1 mouse cellular context compared by ENCODE assay signal in the genomic region with DNA sequence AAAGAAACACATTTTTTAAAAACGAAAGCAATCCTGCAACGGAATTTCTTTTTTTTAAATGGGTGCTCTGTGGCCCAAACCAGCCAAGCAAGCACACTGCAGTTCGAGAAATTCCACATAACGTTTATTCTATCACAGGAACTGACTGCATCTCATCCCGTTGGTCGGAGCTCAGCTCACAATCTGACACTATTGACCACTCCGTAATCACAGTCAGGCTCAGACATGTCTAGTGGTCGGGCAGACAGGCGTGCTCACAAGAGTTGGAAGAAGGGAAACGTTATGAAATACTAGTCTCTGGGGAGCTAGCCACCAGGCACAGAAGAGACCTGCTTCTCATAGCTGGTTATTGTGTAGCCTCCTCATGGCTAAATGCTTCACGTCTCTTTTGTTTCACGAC.
TF ChIP-seq lines count a peak whose summit lies in the region.

No protein-coding gene starts in this region.

TF ChIP-seq in CH12.LX, 34 proteins besides CTCF, POLR2A, EP300 and RAD21 (continued from another document):
- TF ChIP-seq NRF1 (IDR thresholded peaks at IDR 0.05; ENCODE audit: low read depth, low read length), result no peak
- TF ChIP-seq TCF12 (IDR thresholded peaks at IDR 0.05; ENCODE audit: low read depth, low read length), result no peak
- TF ChIP-seq UBTF (IDR thresholded peaks at IDR 0.05; ENCODE audit: low read depth, low read length), result no peak
- TF ChIP-seq USF1 (IDR thresholded peaks at IDR 0.05; ENCODE audit: low read depth, low read length), result no peak
- peak; percentile 48; the same call in 1 of the 2 replicates for TF ChIP-seq IRF4 (IDR thresholded peaks at IDR 0.05; ENCODE audit: low read depth, low read length)
- TF ChIP-seq JUND (conservative IDR thresholded peaks at IDR 0.05; ENCODE audit: low read depth, low read length), result no peak
- no peak for TF ChIP-seq NELFE (IDR thresholded peaks at IDR 0.05; ENCODE audit: low read depth, low read length)
- TF ChIP-seq ZNF384 (IDR thresholded peaks at IDR 0.05; ENCODE audit: low read depth, low read length), result no peak
- no peak for TF ChIP-seq MAZ (IDR thresholded peaks at IDR 0.05; ENCODE audit: low read depth, low read length)
- TF ChIP-seq MEF2A (IDR thresholded peaks at IDR 0.05; ENCODE audit: borderline replicate concordance, low read depth, low read length), result no peak
- no peak for TF ChIP-seq ELF1 (IDR thresholded peaks at IDR 0.05; ENCODE audit: low read depth, low read length)
- no peak for TF ChIP-seq TBP (conservative IDR thresholded peaks at IDR 0.05; ENCODE audit: low read depth, low read length)
- TF ChIP-seq ZMIZ1 (IDR thresholded peaks at IDR 0.05; ENCODE audit: low read depth, low read length), result no peak
- no peak for TF ChIP-seq E2F4 (IDR thresholded peaks at IDR 0.05; ENCODE audit: insufficient replicate concordance, low read depth, low read length)
- TF ChIP-seq ZKSCAN1 (IDR thresholded peaks at IDR 0.05; ENCODE audit: borderline replicate concordance, low read depth, low read length), result no peak
- TF ChIP-seq JUN (IDR thresholded peaks at IDR 0.05; ENCODE audit: insufficient read depth, low read depth, low read length), result no peak
- TF ChIP-seq PAX5 (IDR thresholded peaks at IDR 0.05; ENCODE audit: low read length), result no peak
- no peak for TF ChIP-seq RCOR1 (conservative IDR thresholded peaks at IDR 0.05; ENCODE audit: low read depth, low read length)
- no peak for TF ChIP-seq USF2 (conservative IDR thresholded peaks at IDR 0.05; ENCODE audit: low read depth, low read length)
- 0 out of 2 replicates have a peak, but pooled peaks have one; percentile 86 for TF ChIP-seq CHD1 (IDR thresholded peaks at IDR 0.05; ENCODE audit: low read depth, low read length)
- TF ChIP-seq SIN3A (IDR thresholded peaks at IDR 0.05; ENCODE audit: low read length), result no peak
- no peak for TF ChIP-seq KAT2A (IDR thresholded peaks at IDR 0.05; ENCODE audit: insufficient replicate concordance, low read length)
- no peak for TF ChIP-seq MXI1 (IDR thresholded peaks at IDR 0.05; ENCODE audit: low read depth, low read length)
- TF ChIP-seq GABPA (IDR thresholded peaks at IDR 0.05; ENCODE audit: insufficient replicate concordance, low read depth, low read length), result no peak
- no peak for TF ChIP-seq CHD2 (IDR thresholded peaks at IDR 0.05; ENCODE audit: low read length)
- peak; percentile 77 for TF ChIP-seq BHLHE40 (IDR thresholded peaks at IDR 0.05; ENCODE audit: low read depth, low read length)
- no peak for TF ChIP-seq MAFK (IDR thresholded peaks at IDR 0.05; ENCODE audit: insufficient replicate concordance, low read length)
- TF ChIP-seq SMC3 (IDR thresholded peaks at IDR 0.05; ENCODE audit: low read depth, low read length), result no peak
- TF ChIP-seq HCFC1 (IDR thresholded peaks at IDR 0.05; ENCODE audit: low read depth, low read length), result no peak
- TF ChIP-seq MYC (IDR thresholded peaks at IDR 0.05; ENCODE audit: low read depth, low read length), result peak; percentile 17; the same call in 1 of the 2 replicates
- no peak for TF ChIP-seq ZC3H11A (IDR thresholded peaks at IDR 0.05; ENCODE audit: low read depth, low read length)
